Mouse (Mus musculus): Measurements from ENCODE around the gene Srd5a3.

The Srd5a3 gene

GRCm38 (mm10) chr5:76193075-76193474 lies 53.0 kb downstream of the Srd5a3 start:
- DNase-seq (ENCODE audit: low read depth, low spot score), result no peak

- no peak for DNase-seq (ENCODE audit: low read depth, low spot score)
These were observed 54.4 kb downstream of the Srd5a3 start for GRCm38 (mm10) chr5:76194377-76194945.

- DNase-seq (ENCODE audit: low read depth, low spot score), result no peak
These were observed 59.3 kb downstream of the Srd5a3 start for GRCm38 (mm10) chr5:76199346-76199745.

- DNase-seq (ENCODE audit: low read depth, low spot score), result no peak
These were observed 63.1 kb downstream of the Srd5a3 start for GRCm38 (mm10) chr5:76203171-76203570.
